ENCODE assay signal across 35 mouse cellular contexts in genomic region chr11:76084943-76085342, GRCm38 (mm10).
"Had no signal": no experiment of that assay in that cellular context is flagged by ENCODE, and none has a peak within 500 bp of the region (broad histone marks: within the 10 kb centered on the region; RNA-seq: fewer than 3 reads in every experiment).

No protein-coding gene starts in this region.

- H3K27me3 ChIP-seq: heart, embryonic 12.5 days; heart, embryonic 13.5 days; heart, embryonic 15.5 days; hindbrain, embryonic 12.5 days; hindbrain, embryonic 13.5 days; hindbrain, embryonic 15.5 days; intestine, embryonic 15.5 days; kidney, embryonic 15.5 days had no signal

- H3K9me3 ChIP-seq: heart, embryonic 10.5 days; heart, embryonic 12.5 days; heart, embryonic 13.5 days; heart, embryonic 15.5 days; hindbrain, embryonic 10.5 days; hindbrain, embryonic 12.5 days; hindbrain, embryonic 13.5 days; hindbrain, embryonic 15.5 days; intestine, embryonic 15.5 days; kidney, embryonic 15.5 days had no signal

- H3K4me2 ChIP-seq: heart, embryonic 11.5 days; heart, embryonic 12.5 days; heart, embryonic 13.5 days; heart, embryonic 15.5 days; hindbrain, embryonic 12.5 days; hindbrain, embryonic 13.5 days; hindbrain, embryonic 14.5 days; hindbrain, embryonic 15.5 days; intestine, embryonic 15.5 days; kidney, embryonic 15.5 days had no signal

- H3K4me1 ChIP-seq: heart, embryonic 15.5 days; hindbrain, embryonic 10.5 days; hindbrain, embryonic 12.5 days; hindbrain, embryonic 13.5 days; hindbrain, embryonic 15.5 days; kidney, embryonic 15.5 days had no signal

- DNase-seq: heart, adult 2 months; heart, postnatal 10 days; heart, postnatal 14 days; heart, postnatal 36 days; heart, postnatal 4 days; kidney, adult 11 months; kidney, adult 18-20 months; kidney, adult 2 months; kidney, adult 8-10 months; kidney, adult 9 months; kidney, postnatal 10 days; kidney, postnatal 14 days; kidney, postnatal 25 days; kidney, postnatal 36 days; kidney, postnatal 4 days; layer of hippocampus, adult 9-11 months had no signal

- H3K4me3 ChIP-seq: heart, adult 2 months; heart, embryonic 10.5 days; heart, embryonic 12.5 days; heart, embryonic 13.5 days; heart, embryonic 15.5 days; hindbrain, embryonic 10.5 days; hindbrain, embryonic 12.5 days; hindbrain, embryonic 13.5 days; hindbrain, embryonic 15.5 days; intestine, embryonic 15.5 days; kidney, embryonic 15.5 days; layer of hippocampus, adult 2 months had no signal

- H3K27ac ChIP-seq: heart, adult 2 months; heart, embryonic 10.5 days; heart, embryonic 13.5 days; heart, embryonic 15.5 days; hindbrain, embryonic 10.5 days; hindbrain, embryonic 12.5 days; hindbrain, embryonic 13.5 days; hindbrain, embryonic 14.5 days; hindbrain, embryonic 15.5 days; hindbrain, postnatal 0 days; intestine, embryonic 15.5 days; kidney, embryonic 15.5 days; kidney, postnatal 0 days; layer of hippocampus, adult 2 months had no signal

- H3K9ac ChIP-seq: heart, embryonic 12.5 days; heart, embryonic 13.5 days; heart, embryonic 15.5 days; hindbrain, embryonic 12.5 days; hindbrain, embryonic 13.5 days; hindbrain, embryonic 14.5 days; hindbrain, embryonic 15.5 days; intestine, embryonic 15.5 days; kidney, embryonic 15.5 days had no signal

- ATAC-seq: hindbrain, embryonic 16.5 days; hindbrain, postnatal 0 days; inflammation-experienced regulatory T-cells, adult 6 months; intestine, embryonic 15.5 days; intestine, embryonic 16.5 days; intestine, postnatal 0 days had no signal
